Mouse (Mus musculus) erythroblast, embryonic 14.5 days (primary cell): ENCODE measurements at regions not wholly inside any gene's neighbourhood (a gene's known extent, or its start where the extent isn't known, plus 50 kb on each side); places are given as distances from the start of the nearest gene placed in this dataset.

Experiments
- H3K27me3 ChIP-seq: 2 replicates; pipeline ENCODE4 v1.6.1; 2012; ENCODE audit warnings: inconsistent platforms; ENCODE audit not compliant: control insufficient read depth
- H3K36me3 ChIP-seq: 2 replicates; pipeline ENCODE4 v1.6.1; 2012; ENCODE audit warnings: mild to moderate bottlenecking, inconsistent platforms; ENCODE audit not compliant: control insufficient read depth
- H3K4me1 ChIP-seq: 2 replicates; pipeline ENCODE4 v1.6.1; 2012; ENCODE audit warnings: inconsistent platforms; ENCODE audit not compliant: control insufficient read depth
- H3K4me3 ChIP-seq: replicated peaks from 2 replicates; pipeline ENCODE3; 2012; ENCODE audit warnings: moderate library complexity, mild to moderate bottlenecking, inconsistent platforms
- H3K9me3 ChIP-seq: 2 replicates; pipeline ENCODE4 v1.6.1; 2012; ENCODE audit warnings: low read length, inconsistent platforms, mixed read lengths; ENCODE audit not compliant: control insufficient read depth
- GATA1 ChIP-seq: IDR thresholded peaks from 2 replicates; pipeline ENCODE4 v1.6.1; 2012; ENCODE audit warnings: low read length, inconsistent platforms, mixed read lengths
- TAL1 ChIP-seq: IDR thresholded peaks from 3 replicates; pipeline ENCODE4 v1.6.1; 2012; ENCODE audit warnings: low read length, inconsistent platforms, mixed read lengths

- no peak for TF ChIP-seq GATA1
- no peak for TF ChIP-seq TAL1
- Histone ChIP-seq H3K27me3 (no peaks in the 10 kb centered on the region), H3K36me3 (no peaks in the 10 kb centered on the region), H3K9me3 (peaks cover 10% of the 10 kb centered on the region), H3K4me3 (no peak overlapping the region), H3K4me1 (no peaks in the 10 kb centered on the region)
These were observed 333.0 kb downstream of the Nkx6-1 start for GRCm38 (mm10) chr5:101331825-101332224.

GRCm38 (mm10) chr5:101326122-101326521, 338.7 kb downstream of the Nkx6-1 start:
- Histone ChIP-seq H3K4me1 (no peaks in the 10 kb centered on the region), H3K36me3 (no peaks in the 10 kb centered on the region), H3K9me3 (peaks cover 5% of the 10 kb centered on the region; the same call in 1 of the 2 replicates), H3K4me3 (no peak overlapping the region), H3K27me3 (peaks cover 3% of the 10 kb centered on the region; the same call in 1 of the 2 replicates)
- TF ChIP-seq GATA1, result no peak
- TF ChIP-seq TAL1, result no peak

- H3K27me3 ChIP-seq, result peaks cover 3% of the 10 kb centered on the region; the same call in 1 of the 2 replicates
- no peaks in the 10 kb centered on the region for H3K4me1 ChIP-seq
- H3K9me3 ChIP-seq, result peaks cover 3% of the 10 kb centered on the region; the same call in 1 of the 2 replicates
- TF ChIP-seq GATA1, result no peak
- H3K4me3 ChIP-seq, result no peak overlapping the region
- no peaks in the 10 kb centered on the region for H3K36me3 ChIP-seq
These were observed 341.5 kb downstream of the Nkx6-1 start for GRCm38 (mm10) chr5:101323041-101323950.

- H3K9me3 ChIP-seq, result peaks cover 35% of the 10 kb centered on the region
- no peaks in the 10 kb centered on the region for H3K36me3 ChIP-seq
- no peak overlapping the region for H3K4me3 ChIP-seq
- no peaks in the 10 kb centered on the region for H3K27me3 ChIP-seq
- H3K4me1 ChIP-seq, result no peaks in the 10 kb centered on the region
- TF ChIP-seq GATA1 (no peak), TAL1 (no peak)
These were observed 364.8 kb downstream of the Nkx6-1 start for GRCm38 (mm10) chr5:101299986-101300385.

GRCm38 (mm10) chr5:101298411-101298810, 366.4 kb downstream of the Nkx6-1 start:
- Histone ChIP-seq H3K27me3 (no peaks in the 10 kb centered on the region), H3K9me3 (peaks cover 35% of the 10 kb centered on the region), H3K4me3 (no peak overlapping the region)

GRCm38 (mm10) chr5:101297511-101298102, 367.2 kb downstream of the Nkx6-1 start:
- H3K27me3 ChIP-seq, result no peaks in the 10 kb centered on the region
- H3K36me3 ChIP-seq, result no peaks in the 10 kb centered on the region
- no peaks in the 10 kb centered on the region for H3K4me1 ChIP-seq
- H3K4me3 ChIP-seq, result no peak overlapping the region
- TF ChIP-seq GATA1 (no peak), TAL1 (no peak)
- peaks cover 41% of the 10 kb centered on the region for H3K9me3 ChIP-seq

More at GRCm38 (mm10) chr5:101298411-101298810, 366.4 kb downstream of the Nkx6-1 start:
- H3K36me3 ChIP-seq, result no peaks in the 10 kb centered on the region
- TF ChIP-seq TAL1, result no peak
- no peaks in the 10 kb centered on the region for H3K4me1 ChIP-seq

- peaks cover 41% of the 10 kb centered on the region for H3K9me3 ChIP-seq
- H3K4me1 ChIP-seq, result no peaks in the 10 kb centered on the region
- no peaks in the 10 kb centered on the region for H3K36me3 ChIP-seq
- no peaks in the 10 kb centered on the region for H3K27me3 ChIP-seq
- H3K4me3 ChIP-seq, result no peak overlapping the region
- no peak for TF ChIP-seq TAL1
- no peak for TF ChIP-seq GATA1
These were observed 368.9 kb downstream of the Nkx6-1 start for GRCm38 (mm10) chr5:101295941-101296340.

GRCm38 (mm10) chr5:101294031-101294430, 370.8 kb downstream of the Nkx6-1 start:
- no peak for TF ChIP-seq GATA1
- no peaks in the 10 kb centered on the region for H3K27me3 ChIP-seq
- no peak overlapping the region for H3K4me3 ChIP-seq
- H3K4me1 ChIP-seq, result no peaks in the 10 kb centered on the region
- peaks cover 37% of the 10 kb centered on the region for H3K9me3 ChIP-seq
- H3K36me3 ChIP-seq, result no peaks in the 10 kb centered on the region

GRCm38 (mm10) chr5:101288358-101288757, 376.4 kb downstream of the Nkx6-1 start:
- H3K4me3 ChIP-seq, result no peak overlapping the region
- H3K27me3 ChIP-seq, result no peaks in the 10 kb centered on the region
- H3K36me3 ChIP-seq, result no peaks in the 10 kb centered on the region
- TF ChIP-seq TAL1 (no peak), GATA1 (no peak)
- H3K4me1 ChIP-seq, result no peaks in the 10 kb centered on the region
- H3K9me3 ChIP-seq, result peaks cover 14% of the 10 kb centered on the region
